Mouse (Mus musculus): Measurements from ENCODE around the gene Gm20708.

DNA sequence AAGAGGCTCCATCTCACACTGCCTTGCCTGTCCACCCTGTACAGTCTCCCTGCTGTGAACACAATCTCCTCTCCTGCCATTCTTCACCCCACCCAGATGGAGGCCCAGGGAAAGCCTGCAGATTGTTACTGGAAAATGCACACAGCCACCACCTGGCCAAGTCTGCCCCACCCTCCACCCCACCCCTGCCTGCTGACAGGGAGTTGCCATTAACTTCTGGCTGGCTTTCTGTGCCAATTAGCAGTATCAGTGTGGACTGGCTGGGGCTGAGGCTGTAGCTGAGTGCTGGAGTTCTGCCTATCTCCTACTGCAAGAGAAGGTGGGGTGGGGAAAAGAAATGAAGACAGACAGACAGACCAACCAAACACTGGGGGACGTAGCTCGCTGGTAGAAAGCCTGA, 29.1 kb downstream of the Gm20708 start:
- no peak for TF ChIP-seq CTCF (IDR thresholded peaks at IDR 0.05; ENCODE audit: insufficient read depth, low read length)
- TF ChIP-seq POLR2A (IDR thresholded peaks at IDR 0.05; ENCODE audit: borderline replicate concordance, extremely low read depth, low read depth, low read length), result no peak

Measured in lung, adult 2 months (tissue).